Mouse (Mus musculus): ENCODE measurements at regions not wholly inside any gene's neighbourhood (a gene's known extent, or its start where the extent isn't known, plus 50 kb on each side); places are given as distances from the start of the nearest gene placed in this dataset.
A peak's percentile ranks its signal among the peaks of the same experiment; 100 is the strongest.

DNA sequence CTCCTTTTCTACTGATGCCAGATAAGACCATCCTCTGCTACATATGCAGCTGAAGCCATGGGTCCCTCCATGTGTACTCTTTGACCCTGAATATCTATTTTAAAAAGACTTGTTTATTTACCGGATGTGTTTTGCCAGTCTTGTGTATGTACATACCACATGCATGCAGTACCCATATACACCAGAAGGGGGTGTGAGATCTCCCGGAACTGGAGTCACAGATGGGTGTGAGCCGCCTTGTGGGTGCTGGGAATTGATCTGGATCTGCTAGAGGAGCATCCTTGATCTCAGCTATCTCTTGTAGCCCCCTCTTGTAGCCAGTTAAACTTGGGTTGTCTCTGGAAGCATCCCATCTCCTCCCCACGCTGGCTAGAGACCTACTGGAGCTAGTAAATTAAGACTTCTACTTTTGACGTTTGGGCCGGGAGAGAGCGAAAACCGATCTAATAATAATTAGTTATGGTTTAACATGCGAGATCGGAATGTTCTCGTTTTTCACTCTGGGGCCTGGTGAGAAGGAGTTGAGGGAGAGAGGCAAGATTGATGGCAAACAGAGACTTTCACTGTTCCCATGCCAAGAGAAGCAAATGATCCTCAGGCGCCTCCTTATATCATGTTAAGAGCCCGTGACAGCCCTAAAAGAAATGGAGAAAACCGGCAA lies 77.6 kb downstream of the Gas1 start:
- Histone ChIP-seq H3K36me3 (ENCODE audit: control insufficient read depth, insufficient read depth, low read length) (no peaks in the 10 kb centered on the region), H3K4me2 (replicated peaks; ENCODE audit: low read depth, low read length) (no peak overlapping the region), H3K4me3 (ENCODE audit: low read length) (no peak overlapping the region), H3K27ac (ENCODE audit: low read depth, low read length) (peak overlapping the region; percentile 84), H3K9me3 (ENCODE audit: control insufficient read depth, low read length) (no peaks in the 10 kb centered on the region; the same call in 1 of the 2 replicates), H3K27me3 (ENCODE audit: control insufficient read depth, insufficient read depth, low read length) (no peaks in the 10 kb centered on the region), H3K4me1 (ENCODE audit: control insufficient read depth, insufficient read depth, low read length) (0 out of 2 replicates have a peak, but pooled peaks cover 21% of the 10 kb centered on the region), H3K9ac (ENCODE audit: low read depth, low read length) (no peak overlapping the region)
- WGBS, result 29% methylated on average over 14 of the region's 14 CpGs
- ATAC-seq (ENCODE audit: low FRiP score, low TSS enrichment), result peak; percentile 82

- ATAC-seq (ENCODE audit: low FRiP score, low TSS enrichment), result no peak
- H3K27me3 ChIP-seq (ENCODE audit: control insufficient read depth, insufficient read depth, low read length), result no peaks in the 10 kb centered on the region
- H3K9ac ChIP-seq (ENCODE audit: low read depth, low read length), result no peak overlapping the region
- no peak overlapping the region for H3K4me3 ChIP-seq (ENCODE audit: low read length)
- peak overlapping the region; percentile 0; the same call in 1 of the 2 replicates for H3K27ac ChIP-seq (ENCODE audit: low read depth, low read length)
- WGBS, result 71% methylated on average over 3 of the region's 3 CpGs
- no peaks in the 10 kb centered on the region; the same call in 1 of the 2 replicates for H3K9me3 ChIP-seq (ENCODE audit: control insufficient read depth, low read length)
- no peak overlapping the region for H3K4me2 ChIP-seq (replicated peaks; ENCODE audit: low read depth, low read length)
- H3K36me3 ChIP-seq (ENCODE audit: control insufficient read depth, insufficient read depth, low read length), result no peaks in the 10 kb centered on the region
- H3K4me1 ChIP-seq (ENCODE audit: control insufficient read depth, insufficient read depth, low read length), result 0 out of 2 replicates have a peak, but pooled peaks cover 21% of the 10 kb centered on the region
These were observed 78.8 kb downstream of the Gas1 start for GRCm38 (mm10) chr13:60098394-60098793.

- WGBS, result 49% methylated on average over 6 of the region's 6 CpGs
- H3K4me1 ChIP-seq (ENCODE audit: control insufficient read depth, insufficient read depth, low read length), result 0 out of 2 replicates have a peak, but pooled peaks cover 21% of the 10 kb centered on the region
These were observed 79.4 kb downstream of the Gas1 start for GRCm38 (mm10) chr13:60097776-60098175.

GRCm38 (mm10) chr13:60086657-60087056 lies 90.5 kb downstream of the Gas1 start:
- no peak for ATAC-seq (ENCODE audit: low FRiP score, low TSS enrichment)
- H3K4me2 ChIP-seq (replicated peaks; ENCODE audit: low read depth, low read length), result no peak overlapping the region
- no peak overlapping the region for H3K27ac ChIP-seq (ENCODE audit: low read depth, low read length)
- peaks cover 7% of the 10 kb centered on the region for H3K4me1 ChIP-seq (ENCODE audit: control insufficient read depth, insufficient read depth, low read length)
- WGBS, result 84% methylated on average over 8 of the region's 8 CpGs
- no peak overlapping the region for H3K9ac ChIP-seq (ENCODE audit: low read depth, low read length)
- no peaks in the 10 kb centered on the region for H3K9me3 ChIP-seq (ENCODE audit: control insufficient read depth, low read length)
- no peaks in the 10 kb centered on the region for H3K36me3 ChIP-seq (ENCODE audit: control insufficient read depth, insufficient read depth, low read length)
- no peaks in the 10 kb centered on the region for H3K27me3 ChIP-seq (ENCODE audit: control insufficient read depth, insufficient read depth, low read length)
- no peak overlapping the region for H3K4me3 ChIP-seq (ENCODE audit: low read length)

More at GRCm38 (mm10) chr13:60097776-60098175, 79.4 kb downstream of the Gas1 start:
- no peaks in the 10 kb centered on the region for H3K27me3 ChIP-seq (ENCODE audit: control insufficient read depth, insufficient read depth, low read length)
- no peak for ATAC-seq (ENCODE audit: low FRiP score, low TSS enrichment)
- no peak overlapping the region for H3K4me2 ChIP-seq (replicated peaks; ENCODE audit: low read depth, low read length)
- H3K9ac ChIP-seq (ENCODE audit: low read depth, low read length), result no peak overlapping the region
- no peak overlapping the region; the same call in 1 of the 2 replicates for H3K27ac ChIP-seq (ENCODE audit: low read depth, low read length)
- no peaks in the 10 kb centered on the region for H3K36me3 ChIP-seq (ENCODE audit: control insufficient read depth, insufficient read depth, low read length)
- no peak overlapping the region for H3K4me3 ChIP-seq (ENCODE audit: low read length)
- H3K9me3 ChIP-seq (ENCODE audit: control insufficient read depth, low read length), result no peaks in the 10 kb centered on the region; the same call in 1 of the 2 replicates

DNA sequence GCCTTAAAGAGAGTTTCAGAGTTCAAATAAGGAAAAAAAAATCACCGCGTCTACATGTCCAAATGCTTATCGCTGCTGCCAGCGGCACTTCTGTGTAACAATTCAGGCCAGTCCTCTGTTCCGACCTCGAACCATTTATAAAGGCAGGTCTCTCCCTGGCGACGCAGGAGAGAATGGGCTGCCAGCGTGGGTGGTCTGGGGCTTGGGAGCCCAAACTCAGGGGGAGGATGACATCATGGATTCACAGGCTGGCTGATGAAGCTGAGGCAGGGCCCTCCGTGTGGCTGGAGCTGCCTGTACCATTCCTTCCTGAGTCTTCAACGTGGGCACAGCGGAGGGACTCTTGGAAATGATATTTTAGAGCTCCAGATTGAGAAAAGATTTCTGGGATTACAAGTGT lies 92.2 kb downstream of the Gas1 start:
- Histone ChIP-seq H3K9me3 (ENCODE audit: control insufficient read depth, low read length) (no peaks in the 10 kb centered on the region), H3K4me1 (ENCODE audit: control insufficient read depth, insufficient read depth, low read length) (peaks cover 9% of the 10 kb centered on the region), H3K4me3 (ENCODE audit: low read length) (no peak overlapping the region), H3K36me3 (ENCODE audit: control insufficient read depth, insufficient read depth, low read length) (no peaks in the 10 kb centered on the region), H3K27ac (ENCODE audit: low read depth, low read length) (no peak overlapping the region), H3K9ac (ENCODE audit: low read depth, low read length) (no peak overlapping the region), H3K27me3 (ENCODE audit: control insufficient read depth, insufficient read depth, low read length) (no peaks in the 10 kb centered on the region), H3K4me2 (replicated peaks; ENCODE audit: low read depth, low read length) (no peak overlapping the region)
- 27% methylated on average over 12 of the region's 12 CpGs for WGBS
- ATAC-seq (ENCODE audit: low FRiP score, low TSS enrichment), result peak; percentile 52; the same call in 1 of the 2 replicates

- Histone ChIP-seq H3K4me1 (ENCODE audit: control insufficient read depth, insufficient read depth, low read length) (peaks cover 9% of the 10 kb centered on the region), H3K4me3 (ENCODE audit: low read length) (no peak overlapping the region), H3K4me2 (replicated peaks; ENCODE audit: low read depth, low read length) (no peak overlapping the region), H3K27me3 (ENCODE audit: control insufficient read depth, insufficient read depth, low read length) (no peaks in the 10 kb centered on the region), H3K27ac (ENCODE audit: low read depth, low read length) (no peak overlapping the region), H3K36me3 (ENCODE audit: control insufficient read depth, insufficient read depth, low read length) (no peaks in the 10 kb centered on the region), H3K9ac (ENCODE audit: low read depth, low read length) (no peak overlapping the region), H3K9me3 (ENCODE audit: control insufficient read depth, low read length) (no peaks in the 10 kb centered on the region)
- ATAC-seq (ENCODE audit: low FRiP score, low TSS enrichment), result 0 out of 2 replicates have a peak, but pooled peaks have one; percentile 19
- WGBS, result 71% methylated on average over 4 of the region's 4 CpGs
These were observed 92.9 kb downstream of the Gas1 start for GRCm38 (mm10) chr13:60084290-60084689.

GRCm38 (mm10) chr13:60080113-60080512 lies 97.1 kb downstream of the Gas1 start:
- Histone ChIP-seq H3K36me3 (ENCODE audit: control insufficient read depth, insufficient read depth, low read length) (no peaks in the 10 kb centered on the region), H3K9ac (ENCODE audit: low read depth, low read length) (no peak overlapping the region), H3K4me3 (ENCODE audit: low read length) (no peak overlapping the region), H3K9me3 (ENCODE audit: control insufficient read depth, low read length) (no peaks in the 10 kb centered on the region), H3K27me3 (ENCODE audit: control insufficient read depth, insufficient read depth, low read length) (no peaks in the 10 kb centered on the region), H3K27ac (ENCODE audit: low read depth, low read length) (no peak overlapping the region), H3K4me2 (replicated peaks; ENCODE audit: low read depth, low read length) (no peak overlapping the region), H3K4me1 (ENCODE audit: control insufficient read depth, insufficient read depth, low read length) (peaks cover 8% of the 10 kb centered on the region)
- no peak for ATAC-seq (ENCODE audit: low FRiP score, low TSS enrichment)
- 83% methylated on average over 10 of the region's 10 CpGs for WGBS

- ATAC-seq (ENCODE audit: low FRiP score, low TSS enrichment), result no peak
- 75% methylated on average over 8 of the region's 8 CpGs for WGBS
- Histone ChIP-seq H3K4me1 (ENCODE audit: control insufficient read depth, insufficient read depth, low read length) (0 out of 2 replicates have a peak, but pooled peaks cover 6% of the 10 kb centered on the region), H3K27ac (ENCODE audit: low read depth, low read length) (no peak overlapping the region), H3K4me3 (ENCODE audit: low read length) (no peak overlapping the region), H3K9ac (ENCODE audit: low read depth, low read length) (no peak overlapping the region), H3K27me3 (ENCODE audit: control insufficient read depth, insufficient read depth, low read length) (no peaks in the 10 kb centered on the region), H3K9me3 (ENCODE audit: control insufficient read depth, low read length) (no peaks in the 10 kb centered on the region), H3K4me2 (replicated peaks; ENCODE audit: low read depth, low read length) (no peak overlapping the region), H3K36me3 (ENCODE audit: control insufficient read depth, insufficient read depth, low read length) (no peaks in the 10 kb centered on the region)
These were observed 98.7 kb downstream of the Gas1 start for GRCm38 (mm10) chr13:60078331-60079050.

All from kidney, embryonic 14.5 days (tissue).